Mouse (Mus musculus): Measurements from ENCODE around the gene Khdrbs1.
"Not testable (repeated sequence)": the region's sequence is repeated elsewhere in the genome, so short reads cannot be mapped to it uniquely, and the experiment has no call there.

Gene Khdrbs1

GRCm38 (mm10) chr4:129746106-129746505 is 4.0 kb upstream of the Khdrbs1 start:
- in situ Hi-C loops (cut with MboI, MseI), result no loop called here

GRCm38 (mm10) chr4:129743494-129743893 is 1.4 kb upstream of the Khdrbs1 start:
- in situ Hi-C loops (cut with MboI, MseI), result no loop called here

- in situ Hi-C loops (cut with MboI, MseI), result no loop called here
These were observed 897 bp upstream of the Khdrbs1 start for GRCm38 (mm10) chr4:129743010-129743390.

GRCm38 (mm10) chr4:129741974-129742231 is 200 bp downstream of the Khdrbs1 start:
- in situ Hi-C loops (cut with MboI, MseI), result no loop called here

- in situ Hi-C loops (cut with MboI, MseI), result no loop called here
These were observed 691 bp downstream of the Khdrbs1 start for GRCm38 (mm10) chr4:129741251-129741973.

- in situ Hi-C loops (cut with MboI, MseI), result no loop called here
These were observed 2.9 kb downstream of the Khdrbs1 start for GRCm38 (mm10) chr4:129739111-129739645.

GRCm38 (mm10) chr4:129736173-129736572 is 5.9 kb downstream of the Khdrbs1 start:
- in situ Hi-C loops (cut with MboI, MseI), result no loop called here

- in situ Hi-C loops (cut with MboI, MseI), result not testable (repeated sequence)
These were observed 6.6 kb downstream of the Khdrbs1 start for GRCm38 (mm10) chr4:129735485-129735884.

GRCm38 (mm10) chr4:129731423-129731822 is 10.7 kb downstream of the Khdrbs1 start:
- in situ Hi-C loops (cut with MboI, MseI), result no loop called here

GRCm38 (mm10) chr4:129716310-129716709 is 25.8 kb downstream of the Khdrbs1 start:
- in situ Hi-C loops (cut with MboI, MseI), result no loop called here

GRCm38 (mm10) chr4:129709486-129710129 is 32.5 kb downstream of the Khdrbs1 start:
- in situ Hi-C loops (cut with MboI, MseI), result loop anchor here (10.0 kb wide), 1 partner anchor 215 kb away; the partner anchor contains the start of gene Spocd1

GRCm38 (mm10) chr4:129706750-129707149 is 35.4 kb downstream of the Khdrbs1 start:
- in situ Hi-C loops (cut with MboI, MseI), result loop anchor here (10.0 kb wide), 1 partner anchor 218 kb away; the partner anchor contains the start of gene Spocd1

- in situ Hi-C loops (cut with MboI, MseI), result loop anchor here (10.0 kb wide), 1 partner anchor 222 kb away; the partner anchor contains the start of gene Spocd1
These were observed 39.6 kb downstream of the Khdrbs1 start for GRCm38 (mm10) chr4:129702454-129702853.

GRCm38 (mm10) chr4:129701503-129702377 is 40.4 kb downstream of the Khdrbs1 start:
- in situ Hi-C loops (cut with MboI, MseI), result loop anchor here (10.0 kb wide), 1 partner anchor 223 kb away; the partner anchor contains the start of gene Spocd1

- in situ Hi-C loops (cut with MboI, MseI), result loop anchor here (10.0 kb wide), 1 partner anchor 224 kb away; the partner anchor contains the start of gene Spocd1
These were observed 41.4 kb downstream of the Khdrbs1 start for GRCm38 (mm10) chr4:129700661-129701060.

- in situ Hi-C loops (cut with MboI, MseI), result loop anchor here (10.0 kb wide), 1 partner anchor 225 kb away; the partner anchor contains the start of gene Spocd1
These were observed 41.9 kb downstream of the Khdrbs1 start for GRCm38 (mm10) chr4:129700216-129700615.

GRCm38 (mm10) chr4:129697191-129697590 is 44.9 kb downstream of the Khdrbs1 start:
- in situ Hi-C loops (cut with MboI, MseI), result loop anchor here (5.0 kb wide), 1 partner anchor 75 kb away; no protein-coding TSS in a partner anchor

- in situ Hi-C loops (cut with MboI, MseI), result loop anchor here (5.0 kb wide), 1 partner anchor 76 kb away; no protein-coding TSS in a partner anchor
These were observed 45.7 kb downstream of the Khdrbs1 start, which contains the start of gene Tmem39b for GRCm38 (mm10) chr4:129696158-129696985. Gene Tmem39b (minus strand): TSS chr4:129696838.

GRCm38 (mm10) chr4:129695815-129696157 is 46.3 kb downstream of the Khdrbs1 start:
- in situ Hi-C loops (cut with MboI, MseI), result loop anchor here (5.0 kb wide), 1 partner anchor 77 kb away; no protein-coding TSS in a partner anchor

GRCm38 (mm10) chr4:129684531-129684930 is 57.6 kb downstream of the Khdrbs1 start:
- in situ Hi-C loops (cut with MboI, MseI), result no loop called here

All from regulatory T cell (primary cell).